Mouse (Mus musculus) adrenal gland, postnatal 4 days (tissue): ENCODE measurements at regions not wholly inside any gene's neighbourhood (a gene's known extent, or its start where the extent isn't known, plus 50 kb on each side); places are given as distances from the start of the nearest gene placed in this dataset.
A peak's percentile ranks its signal among the peaks of the same experiment; 100 is the strongest.

Experiments used
- DNase-seq, 2 experiments: peaks; one replicate each; pipeline ENCODE4 v3.0.0; 2021 to 2022; ENCODE audit warnings: low spot score in 2 of 2, mixed read lengths in 2 of 2

- DNase-seq, result no peak
These were observed 208.0 kb downstream of the Gm11361 start for GRCm38 (mm10) chr13:28465187-28465880.

DNA sequence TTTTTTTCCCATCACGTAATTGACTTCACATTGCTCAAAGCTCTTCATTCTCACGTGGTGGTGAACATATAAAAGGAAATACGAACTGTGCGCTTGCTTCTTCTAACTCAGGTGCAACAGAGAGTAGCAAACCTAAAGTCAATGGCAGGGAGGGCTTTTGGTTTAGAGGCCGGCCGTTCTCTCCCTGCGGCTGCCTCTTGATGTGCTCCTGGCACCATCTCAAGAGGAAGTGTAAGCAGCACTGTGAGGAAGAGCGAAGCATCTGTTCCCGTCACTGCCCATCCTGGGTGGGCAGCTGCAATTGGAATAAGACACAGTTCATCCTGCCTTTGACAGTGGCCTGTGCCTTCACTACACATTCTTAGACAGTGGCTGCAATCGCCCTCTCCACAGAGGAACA lies 204.0 kb downstream of the Gm11361 start:
- DNase-seq, result no peak

DNA sequence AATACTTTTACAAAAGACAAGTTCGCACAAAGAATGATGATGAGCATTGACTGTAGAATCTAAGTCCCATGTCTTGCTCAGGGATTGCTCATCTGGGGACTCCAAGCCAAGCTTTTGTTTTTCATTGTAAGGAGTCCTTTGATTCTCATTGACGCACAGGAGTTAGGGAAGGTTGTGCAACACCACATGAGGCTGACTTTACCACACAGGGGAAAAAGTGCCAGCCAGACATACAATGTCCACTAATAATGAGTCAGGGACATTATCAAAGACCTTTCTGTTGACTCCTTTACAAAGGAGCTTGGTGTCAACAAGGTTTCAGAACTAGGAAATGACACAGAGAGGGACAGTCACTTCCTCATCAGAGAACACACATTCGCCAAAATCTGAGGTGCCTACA lies 200.1 kb downstream of the Gm11361 start:
- DNase-seq, result no peak

GRCm38 (mm10) chr13:28455878-28456277 lies 198.6 kb downstream of the Gm11361 start:
- DNase-seq, result no peak

DNA sequence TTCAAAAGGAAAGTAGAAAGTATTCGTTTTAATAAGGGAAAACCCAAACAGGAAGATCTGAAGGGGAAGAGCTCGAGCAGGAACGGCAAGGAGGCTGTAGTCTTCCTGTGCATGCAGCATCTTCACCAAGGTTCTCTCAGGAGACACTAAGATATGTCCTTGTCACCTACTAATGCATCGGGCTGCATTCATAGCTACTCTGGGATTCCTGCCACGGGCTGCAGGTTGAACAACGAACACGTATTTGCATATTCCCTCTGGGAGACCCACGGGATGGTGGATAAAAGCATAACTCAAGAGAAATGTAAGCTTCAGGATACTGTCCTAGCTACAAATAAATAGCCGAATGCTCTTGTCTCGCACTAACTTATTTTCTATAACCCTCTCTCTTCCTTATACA lies 197.7 kb downstream of the Gm11361 start:
- no peak for DNase-seq

GRCm38 (mm10) chr13:28450699-28451445 lies 193.5 kb downstream of the Gm11361 start:
- no peak for DNase-seq

DNA sequence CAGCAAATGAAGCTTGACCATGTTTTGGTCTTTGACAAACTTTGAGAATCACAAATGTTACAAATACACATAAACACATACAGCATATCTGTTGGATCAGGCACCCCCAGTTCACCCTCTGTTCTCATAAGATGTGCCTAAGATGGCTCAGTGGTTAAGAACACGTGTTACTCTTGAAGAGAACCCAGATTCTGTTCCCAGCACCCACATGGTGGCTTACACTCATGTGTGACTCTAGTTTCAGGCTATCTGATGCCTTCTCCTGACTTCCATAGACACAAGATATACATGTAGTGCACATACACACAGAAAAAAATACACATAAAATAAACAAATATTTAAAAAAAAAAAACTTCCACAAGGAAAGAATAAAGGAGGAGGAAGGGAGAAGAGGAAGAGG lies 191.7 kb downstream of the Gm11361 start:
- no peak for DNase-seq

- DNase-seq, result no peak
These were observed 184.9 kb downstream of the Gm11361 start for GRCm38 (mm10) chr13:28442250-28442649.

GRCm38 (mm10) chr13:28433445-28433844 lies 176.1 kb downstream of the Gm11361 start:
- no peak for DNase-seq

- DNase-seq, result no peak
These were observed 174.7 kb downstream of the Gm11361 start for GRCm38 (mm10) chr13:28432017-28432416.

DNA sequence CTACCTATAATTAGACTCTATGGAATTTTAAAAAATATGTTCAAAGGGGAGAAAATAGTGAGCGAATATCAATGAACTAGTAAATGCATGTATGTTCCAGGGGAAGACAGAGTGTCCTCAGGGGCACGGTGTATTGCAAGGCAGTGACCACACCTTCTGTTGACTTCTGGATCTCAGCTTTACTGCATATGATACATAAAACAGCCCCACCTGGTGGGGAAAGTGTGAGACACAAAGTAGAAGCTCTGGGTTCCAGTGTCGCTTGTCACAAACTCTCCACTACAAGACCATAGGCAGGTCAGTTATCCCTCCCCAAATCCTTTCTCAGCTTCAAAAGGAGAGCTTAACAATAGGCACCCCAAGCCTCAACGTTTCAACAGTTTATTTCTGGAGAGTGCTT lies 168.8 kb downstream of the Gm11361 start:
- no peak for DNase-seq

DNA sequence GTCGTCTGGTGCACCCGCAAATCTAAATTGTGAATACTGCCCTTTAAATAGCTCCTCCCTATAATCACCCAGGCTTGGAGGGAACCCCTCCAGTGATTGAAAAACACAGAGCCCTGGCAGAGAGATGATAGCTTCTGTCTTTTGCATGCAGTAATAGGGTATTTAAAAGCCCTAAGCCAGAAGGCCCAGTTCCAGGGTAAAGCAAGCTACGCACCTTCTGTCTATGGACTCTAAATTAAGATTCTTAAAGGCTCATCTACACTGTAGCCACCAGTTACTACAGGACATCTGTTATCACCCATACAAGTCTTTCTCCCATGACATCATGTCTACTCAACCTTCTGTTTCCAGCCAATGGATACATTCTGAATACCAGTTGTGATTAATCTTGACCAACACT lies 167.8 kb downstream of the Gm11361 start:
- DNase-seq, result no peak

GRCm38 (mm10) chr13:28424446-28425059 lies 167.2 kb downstream of the Gm11361 start:
- no peak for DNase-seq

- no peak for DNase-seq
These were observed 164.0 kb downstream of the Gm11361 start for GRCm38 (mm10) chr13:28421309-28421708.

- no peak for DNase-seq
These were observed 163.3 kb downstream of the Gm11361 start for GRCm38 (mm10) chr13:28420636-28421035.

GRCm38 (mm10) chr13:28419950-28420381 lies 162.6 kb downstream of the Gm11361 start:
- no peak for DNase-seq

DNA sequence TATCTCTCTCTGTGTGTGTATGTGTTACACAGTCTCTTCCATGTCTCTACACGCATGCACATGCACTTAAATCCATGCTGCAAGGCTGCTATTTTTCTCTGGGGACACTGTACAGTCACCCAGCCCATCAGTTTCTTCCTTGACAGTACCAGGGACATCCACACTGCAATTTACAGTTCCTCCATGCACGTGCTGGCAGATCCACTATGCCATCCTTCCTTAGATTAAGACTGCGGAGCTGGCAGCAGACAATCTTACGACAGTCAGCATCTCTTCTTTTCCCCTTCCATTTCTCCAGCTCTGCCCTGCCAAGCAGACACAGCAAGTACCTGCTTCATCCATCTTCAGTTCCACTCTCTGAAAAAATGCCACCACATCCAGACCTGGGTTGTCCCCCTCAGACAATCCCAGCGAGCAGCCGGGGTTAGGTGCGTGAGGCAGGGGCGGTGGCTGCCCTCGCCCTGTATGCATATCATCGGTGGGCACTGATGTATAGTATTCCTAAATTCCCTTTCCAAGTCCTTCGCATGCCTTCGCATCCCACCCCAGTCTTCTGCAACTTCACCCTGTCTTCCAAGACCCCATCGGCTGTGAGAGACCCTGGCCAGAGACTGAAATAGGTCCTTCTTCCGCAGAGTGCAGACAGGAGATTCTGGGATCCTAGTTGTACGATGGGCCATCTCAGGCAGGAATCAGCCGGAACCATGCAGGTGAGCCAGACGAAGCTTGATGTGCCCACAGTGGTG lies 161.8 kb downstream of the Gm11361 start:
- no peak for DNase-seq

DNA sequence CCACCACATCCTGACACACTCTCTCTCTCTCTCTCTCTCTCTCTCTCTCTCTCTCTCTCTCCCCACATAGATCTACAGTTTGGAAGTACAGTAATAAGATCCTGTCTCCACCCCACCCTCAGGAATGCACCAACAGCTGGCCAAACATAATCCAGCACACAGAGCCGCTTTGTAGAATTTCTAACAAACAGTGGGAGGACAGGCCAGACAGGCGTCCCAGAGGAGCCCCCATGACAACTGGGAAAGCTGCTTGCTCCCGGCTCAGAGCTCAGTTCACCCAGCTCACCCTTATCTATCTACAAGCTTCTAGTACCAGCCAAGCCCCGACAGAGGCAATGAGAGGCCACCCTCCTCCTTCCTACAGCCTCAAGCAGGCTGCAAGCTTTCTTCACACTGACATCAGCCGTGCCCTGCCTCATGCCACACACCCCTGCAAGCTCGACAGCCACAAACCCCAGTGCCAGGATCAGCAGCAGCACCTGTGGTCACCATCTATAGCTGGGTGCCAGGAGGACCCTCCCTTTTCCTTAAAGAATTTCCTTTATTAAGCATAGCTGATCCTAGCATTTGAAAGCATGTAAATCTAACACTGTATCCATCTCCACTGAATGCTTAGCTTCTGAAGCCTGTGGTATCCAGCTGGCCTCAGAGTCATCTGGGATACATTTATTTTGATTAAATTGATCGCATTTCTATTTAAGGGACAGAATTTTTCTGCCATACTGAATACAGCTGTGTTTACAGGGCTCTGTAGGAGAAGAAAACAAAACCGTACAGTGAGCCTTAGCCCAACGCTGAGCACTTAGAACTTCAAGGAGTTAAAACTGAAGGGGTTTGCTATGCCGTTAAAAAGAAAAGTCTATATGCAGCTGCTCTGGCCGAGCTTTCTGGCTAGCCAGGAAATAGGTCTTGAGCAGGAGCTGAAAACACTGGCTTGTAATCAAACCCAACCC lies 160.9 kb downstream of the Gm11361 start:
- DNase-seq, result peak in 1 of 2 experiments; percentile 13

DNA sequence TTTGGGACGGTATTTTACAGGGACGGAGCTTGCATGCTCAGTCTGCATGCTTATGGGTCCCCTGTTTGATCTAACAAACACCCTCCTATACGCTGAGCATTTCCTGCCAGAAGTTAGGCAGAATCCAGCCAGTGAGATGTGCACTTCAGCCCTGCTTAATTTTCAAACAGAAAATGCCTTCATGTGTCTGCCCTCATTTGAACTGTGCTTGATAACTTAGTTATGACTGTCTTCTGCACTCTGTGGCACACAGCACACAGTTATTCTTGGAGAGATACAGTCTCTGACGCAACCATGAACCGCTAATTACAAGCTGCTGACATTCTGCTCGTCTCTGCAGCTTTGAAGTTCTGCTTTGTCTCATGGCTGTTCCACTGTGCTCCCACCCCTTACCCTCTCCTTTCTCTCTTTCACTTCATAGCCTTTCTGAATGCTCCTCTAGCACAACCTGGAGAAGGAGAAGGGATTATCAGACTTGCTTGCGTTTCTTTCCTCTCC lies 160.2 kb downstream of the Gm11361 start:
- no peak for DNase-seq

- DNase-seq, result no peak
These were observed 159.6 kb downstream of the Gm11361 start for GRCm38 (mm10) chr13:28416887-28417286.
